Mouse (Mus musculus): ENCODE measurements around the gene Olfr94.
A peak's percentile ranks its signal among the peaks of the same experiment; 100 is the strongest.
"Not testable (repeated sequence)": the region's sequence is repeated elsewhere in the genome, so short reads cannot be mapped to it uniquely, and the experiment has no call there.

Olfr94 gene

GRCm38 (mm10) chr17:37200894-37201293 lies at the start of gene Olfr94:
TSS of gene Olfr94 (minus strand) at chr17:37200994.
- no peak for DNase-seq (ENCODE audit: low read depth)

DNA sequence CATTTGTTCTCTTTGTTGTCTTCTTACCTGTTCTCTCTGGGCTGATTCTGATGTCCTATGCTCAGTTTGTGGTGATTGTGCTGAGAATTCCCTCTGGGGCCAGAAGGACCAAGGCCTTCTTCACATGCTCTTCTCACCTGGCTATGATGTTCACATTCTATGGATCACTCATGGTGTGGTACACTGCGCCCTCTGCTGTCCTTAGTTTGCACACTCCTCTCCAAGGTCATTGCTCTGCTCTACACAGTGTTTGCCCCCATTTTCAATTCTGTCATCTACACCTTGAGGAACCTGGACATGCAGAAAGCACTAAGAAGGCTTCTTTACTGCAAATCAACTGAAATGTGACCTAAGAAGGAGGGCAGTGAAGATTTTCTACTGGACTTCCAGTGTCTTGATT lies 49.8 kb upstream of the Olfr94 start:
- no peak for DNase-seq (ENCODE audit: low read depth)

GRCm38 (mm10) chr17:37249460-37249859 lies 48.7 kb upstream of the Olfr94 start:
- no peak for DNase-seq (ENCODE audit: low read depth)

DNA sequence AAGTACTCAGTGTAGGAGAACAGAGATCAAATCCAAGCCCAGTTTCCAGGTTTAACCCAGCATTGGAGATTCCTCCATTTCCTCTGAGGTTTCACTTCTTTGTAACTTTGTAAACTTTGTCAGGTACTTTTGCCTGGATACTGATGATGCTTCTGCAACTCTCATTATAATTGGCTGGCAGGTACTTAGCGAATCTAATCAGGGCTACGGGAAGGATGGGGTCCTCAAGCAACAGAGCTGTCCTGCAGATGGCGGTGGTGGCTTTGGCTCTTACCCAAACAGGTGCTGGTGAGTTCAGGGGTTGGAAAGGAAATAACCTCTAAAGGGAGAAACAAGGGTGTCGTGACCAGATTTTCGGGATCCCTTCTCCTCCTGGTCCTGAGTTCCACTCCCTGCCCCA lies 45.9 kb upstream of the Olfr94 start:
- DNase-seq (ENCODE audit: low read depth) = peak; percentile 27

GRCm38 (mm10) chr17:37242198-37242597 lies 41.4 kb upstream of the Olfr94 start:
- DNase-seq (ENCODE audit: low read depth) = no peak

- not testable (repeated sequence) for DNase-seq (ENCODE audit: low read depth)
Observed at GRCm38 (mm10) chr17:37237230-37237629, 36.4 kb upstream of the Olfr94 start, which contains the start of gene Olfr97. TSS of gene Olfr97 (minus strand) at chr17:37237330.

DNA sequence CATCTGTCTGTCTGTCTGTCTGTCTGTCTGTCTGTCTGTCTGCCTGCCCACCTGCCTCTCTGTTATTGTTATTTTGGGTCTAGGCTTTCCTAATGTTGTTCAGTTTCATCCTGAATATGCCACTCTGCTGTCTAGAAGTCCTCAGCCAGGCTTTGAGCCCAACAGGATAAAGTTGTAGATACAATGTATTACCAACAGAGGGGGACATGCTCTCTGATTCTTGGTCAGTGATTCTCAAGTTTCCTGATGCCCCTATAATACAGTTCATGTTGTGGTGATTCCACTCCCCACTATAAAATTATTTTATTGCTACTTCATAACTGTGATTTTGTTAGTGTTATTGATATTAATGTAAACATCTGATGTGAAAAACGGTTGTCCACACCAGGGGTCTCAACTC lies 21.1 kb upstream of the Olfr94 start:
- no peak for DNase-seq (ENCODE audit: low read depth)

GRCm38 (mm10) chr17:37219846-37220245 lies 19.1 kb upstream of the Olfr94 start, which contains the start of gene Olfr96:
TSS of gene Olfr96 (plus strand) at chr17:37220146.
- no peak for DNase-seq (ENCODE audit: low read depth)

GRCm38 (mm10) chr17:37218486-37218885 lies 17.7 kb upstream of the Olfr94 start:
- peak; percentile 69 for DNase-seq (ENCODE audit: low read depth)

DNA sequence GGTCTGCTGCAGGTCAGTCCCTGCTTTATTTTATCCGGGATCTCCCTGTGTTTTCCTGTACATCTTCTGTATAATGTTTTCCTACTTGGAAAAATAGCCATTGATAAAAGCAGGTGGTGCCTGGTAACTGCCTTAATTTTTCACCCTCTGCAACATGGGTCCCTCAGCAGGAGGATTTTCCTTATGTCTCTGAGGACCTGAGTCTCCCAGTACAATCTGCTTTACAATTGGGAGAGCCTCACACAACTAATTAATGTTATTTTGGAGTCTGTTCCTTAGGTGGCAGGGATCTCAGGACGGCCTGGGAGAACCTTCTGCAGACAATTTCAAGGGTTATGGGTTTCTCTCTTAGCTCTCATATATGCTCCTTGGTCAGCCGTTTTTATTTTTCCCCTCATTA lies 12.2 kb upstream of the Olfr94 start, which contains the start of gene Olfr95:
TSS of gene Olfr95 (minus strand) at position 101 of the 400 bp plus-strand sequence.
- DNase-seq (ENCODE audit: low read depth) = no peak

GRCm38 (mm10) chr17:37210884-37211768 lies 10.3 kb upstream of the Olfr94 start:
- no peak for DNase-seq (ENCODE audit: low read depth)

DNA sequence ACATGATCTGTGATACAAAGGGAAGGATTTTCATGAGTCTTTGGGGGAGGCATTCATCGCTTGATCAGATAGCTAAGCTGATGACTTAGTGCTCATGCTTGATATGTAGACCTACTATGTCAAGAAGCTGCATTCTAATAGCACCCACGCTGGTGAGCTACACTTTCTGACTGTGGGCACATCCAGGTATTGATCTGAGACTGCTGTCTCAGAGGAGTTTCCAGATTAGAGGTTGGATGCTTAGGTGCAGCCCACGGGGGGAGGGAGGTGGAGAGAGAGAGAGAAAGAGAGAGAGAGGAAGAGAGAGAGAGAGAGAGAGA lies 3.1 kb upstream of the Olfr94 start:
- no peak for DNase-seq (ENCODE audit: low read depth)

- DNase-seq (ENCODE audit: low read depth) = peak; percentile 42
Observed at GRCm38 (mm10) chr17:37203206-37203916, 2.6 kb upstream of the Olfr94 start.

GRCm38 (mm10) chr17:37196845-37197724 lies 3.7 kb downstream of the Olfr94 start:
- DNase-seq (ENCODE audit: low read depth) = no peak

DNA sequence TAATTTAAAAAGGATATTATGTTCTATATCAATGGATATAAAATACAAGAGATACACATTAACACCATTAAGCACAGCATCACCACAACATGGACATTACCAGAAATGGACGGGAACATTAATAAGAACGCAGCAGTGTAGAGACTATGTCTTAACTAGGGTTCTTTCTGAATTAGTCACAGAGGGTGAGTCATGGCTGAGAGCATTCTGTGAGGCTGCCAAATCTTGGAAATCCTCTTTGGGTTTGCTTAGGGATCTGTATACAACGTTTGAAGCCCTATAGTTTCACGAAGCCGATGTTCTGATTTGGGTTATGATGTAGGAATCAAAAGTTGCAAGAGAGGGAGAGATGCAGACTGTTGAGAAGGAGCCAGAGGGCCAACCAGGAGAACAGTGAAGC lies 6.0 kb downstream of the Olfr94 start:
- DNase-seq (ENCODE audit: low read depth) = peak; percentile 44

DNA sequence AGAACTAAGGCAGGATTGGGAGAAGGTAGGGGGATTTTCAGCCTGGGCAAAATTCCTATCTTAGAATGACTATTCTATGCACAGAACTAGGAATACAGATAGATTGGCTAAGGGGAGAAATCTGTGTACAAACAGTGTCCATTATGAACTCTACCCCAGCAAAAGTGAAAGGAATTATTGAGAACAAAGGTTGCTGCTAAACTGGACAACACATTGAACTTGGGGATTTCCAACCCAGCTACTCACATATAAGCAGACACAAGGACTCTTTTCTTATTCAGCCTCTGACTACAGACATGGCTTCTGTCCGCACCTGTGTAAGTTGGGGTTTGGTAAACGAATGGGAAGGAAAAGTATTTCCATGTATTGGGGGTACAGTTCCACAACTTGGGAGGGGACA lies 7.1 kb downstream of the Olfr94 start, which contains the start of gene Ubd:
TSS of gene Ubd (plus strand) at position 237 of the 400 bp plus-strand sequence.
- no peak for DNase-seq (ENCODE audit: low read depth)

DNA sequence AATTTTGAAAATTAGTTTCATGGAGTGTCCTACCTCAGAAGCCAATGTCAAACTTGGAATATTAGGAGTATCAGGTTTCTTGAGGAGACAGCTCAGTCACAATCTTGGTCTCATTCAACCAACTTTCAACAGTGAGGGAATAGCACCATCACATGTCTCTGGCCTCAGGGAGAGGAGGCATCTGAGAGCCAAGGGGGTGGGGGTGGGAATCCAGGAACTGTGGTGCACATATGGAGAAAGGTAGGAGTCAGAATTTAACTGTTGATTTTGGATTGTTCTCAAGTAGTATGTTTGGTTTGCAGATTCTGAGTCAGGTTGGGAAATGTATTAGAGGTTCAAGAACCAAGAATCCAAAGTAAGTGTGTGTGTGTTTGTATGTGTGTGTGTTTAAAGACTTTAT lies 7.8 kb downstream of the Olfr94 start:
- DNase-seq (ENCODE audit: low read depth) = no peak

DNA sequence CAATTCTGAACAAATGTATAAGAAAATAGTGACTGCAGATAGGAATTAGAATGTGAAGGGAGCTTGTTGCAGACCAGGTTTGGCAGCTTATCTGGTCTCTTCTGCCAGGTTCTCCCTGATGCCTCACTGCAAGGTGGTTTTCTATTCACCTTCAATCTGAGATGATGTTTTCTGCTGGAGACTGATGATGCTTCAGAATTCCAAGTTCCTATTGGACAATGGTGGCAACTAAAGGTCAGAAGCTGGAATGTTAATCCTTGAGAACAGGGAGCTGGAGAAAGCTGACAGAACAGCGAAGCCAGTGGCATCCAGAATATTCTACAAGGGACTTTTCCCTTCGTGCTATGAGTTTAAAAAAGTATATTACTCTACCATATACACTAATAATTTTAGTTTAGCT lies 10.1 kb downstream of the Olfr94 start:
- no peak for DNase-seq (ENCODE audit: low read depth)

DNA sequence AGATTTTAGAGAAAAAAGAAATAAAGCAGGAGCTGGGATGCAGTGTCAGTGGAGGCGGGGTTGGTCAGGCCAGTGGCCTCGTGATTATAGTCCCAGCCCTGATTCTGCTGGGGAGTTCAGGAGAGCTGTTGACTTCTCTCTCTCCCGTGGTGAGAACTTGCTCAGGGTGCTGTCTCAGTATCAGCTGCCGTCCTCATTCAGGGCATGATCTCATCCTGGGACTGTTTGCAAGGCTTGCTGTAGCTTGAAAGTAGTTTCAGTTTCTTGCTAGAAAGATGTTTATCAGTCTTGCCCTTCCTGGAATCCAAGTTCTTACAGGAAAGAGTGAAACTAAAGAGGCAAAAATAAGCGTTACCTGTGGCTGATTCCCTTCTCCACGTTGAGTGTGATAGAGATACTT lies 15.3 kb downstream of the Olfr94 start:
- DNase-seq (ENCODE audit: low read depth) = no peak

- no peak for DNase-seq (ENCODE audit: low read depth)
Observed at GRCm38 (mm10) chr17:37161394-37161793, 39.4 kb downstream of the Olfr94 start, which contains the start of gene Olfr93. TSS of gene Olfr93 (minus strand) at chr17:37161494.
